Mouse (Mus musculus) frontal cortex, adult 2 months (tissue): Measurements from ENCODE around the gene Ppm1h. TPM values are rescaled to one million over a fixed set of nuclear protein-coding genes. Genes with fewer than 3 reads are reported as not detected.
A peak's percentile ranks its signal among the peaks of the same experiment; 100 is the strongest.

Experiments
- DNase-seq, 2 experiments: peaks; one replicate each; pipeline ENCODE4 v3.0.0; 2022; ENCODE audit warnings: low spot score in 1 of 2; ENCODE audit errors: extremely low spot score in 1 of 2
- polyA plus RNA-seq: library from polyadenylated mRNA; depleted of rRNA; stranded (reverse); fragments of >200 nt; gene quantifications from 2 replicates; pipeline ENCODE4 v1.2.3, GENCODE M21; 2012

Ppm1h gene
- polyA plus RNA-seq, 1 experiment = 29.9 TPM

GRCm38 (mm10) chr10:122741191-122741590 lies 62.6 kb downstream of the Ppm1h start:
- DNase-seq = peak in 1 of 2 experiments; percentile 46

GRCm38 (mm10) chr10:122742136-122742535 lies 63.6 kb downstream of the Ppm1h start:
- DNase-seq = no peak

GRCm38 (mm10) chr10:122743361-122743760 lies 64.8 kb downstream of the Ppm1h start:
- DNase-seq = no peak

- DNase-seq = no peak
Observed at GRCm38 (mm10) chr10:122744970-122745369, 66.4 kb downstream of the Ppm1h start.

GRCm38 (mm10) chr10:122746211-122746610 lies 67.6 kb downstream of the Ppm1h start:
- DNase-seq = no peak

GRCm38 (mm10) chr10:122747151-122747925 lies 68.8 kb downstream of the Ppm1h start:
- no peak for DNase-seq

- DNase-seq = no peak
Observed at GRCm38 (mm10) chr10:122748361-122748951, 69.9 kb downstream of the Ppm1h start.

- no peak for DNase-seq
Observed at GRCm38 (mm10) chr10:122749071-122749470, 70.5 kb downstream of the Ppm1h start.

- DNase-seq = no peak
Observed at GRCm38 (mm10) chr10:122749876-122750275, 71.3 kb downstream of the Ppm1h start.

- DNase-seq = no peak
Observed at GRCm38 (mm10) chr10:122752950-122753923, 74.7 kb downstream of the Ppm1h start.

- DNase-seq = no peak
Observed at GRCm38 (mm10) chr10:122753924-122754307, 75.4 kb downstream of the Ppm1h start.

GRCm38 (mm10) chr10:122754967-122755366 lies 76.4 kb downstream of the Ppm1h start:
- no peak for DNase-seq

- DNase-seq = no peak
Observed at GRCm38 (mm10) chr10:122756879-122757530, 78.4 kb downstream of the Ppm1h start.

- no peak for DNase-seq
Observed at GRCm38 (mm10) chr10:122757727-122758126, 79.2 kb downstream of the Ppm1h start.

- DNase-seq = no peak
Observed at GRCm38 (mm10) chr10:122758346-122758745, 79.8 kb downstream of the Ppm1h start.

- no peak for DNase-seq
Observed at GRCm38 (mm10) chr10:122759729-122760128, 81.2 kb downstream of the Ppm1h start.

GRCm38 (mm10) chr10:122760469-122761307 lies 82.1 kb downstream of the Ppm1h start:
- DNase-seq = no peak

- no peak for DNase-seq
Observed at GRCm38 (mm10) chr10:122762772-122763511, 84.4 kb downstream of the Ppm1h start.

GRCm38 (mm10) chr10:122763596-122763995 lies 85.0 kb downstream of the Ppm1h start:
- no peak for DNase-seq
